Mouse (Mus musculus) spleen, postnatal 36 days (tissue): Measurements from ENCODE around the gene Abca1.

ENCODE experiments used
- DNase-seq, 2 experiments: peaks; one replicate each; pipeline ENCODE4 v3.0.0; 2022; ENCODE audit warnings: low spot score in 2 of 2, mixed read lengths in 1 of 2

Abca1 gene

GRCm38 (mm10) chr4:53085634-53086033, 74.1 kb downstream of the Abca1 start:
- DNase-seq, result no peak

GRCm38 (mm10) chr4:53083071-53083470, 76.6 kb downstream of the Abca1 start:
- DNase-seq, result no peak

- DNase-seq, result no peak
Measured at GRCm38 (mm10) chr4:53082451-53082850, 77.2 kb downstream of the Abca1 start.

- no peak for DNase-seq
Measured at GRCm38 (mm10) chr4:53081851-53082250, 77.8 kb downstream of the Abca1 start.

- no peak for DNase-seq
Measured at GRCm38 (mm10) chr4:53080290-53080689, 79.4 kb downstream of the Abca1 start.

GRCm38 (mm10) chr4:53078793-53079310, 80.8 kb downstream of the Abca1 start:
- DNase-seq, result no peak

GRCm38 (mm10) chr4:53076788-53077350, 82.8 kb downstream of the Abca1 start:
- no peak for DNase-seq

GRCm38 (mm10) chr4:53073025-53073424, 86.7 kb downstream of the Abca1 start:
- no peak for DNase-seq

GRCm38 (mm10) chr4:53062301-53063008, 97.2 kb downstream of the Abca1 start:
- DNase-seq, result no peak

GRCm38 (mm10) chr4:53046238-53047022, 113.3 kb downstream of the Abca1 start:
- DNase-seq, result no peak

GRCm38 (mm10) chr4:53045807-53046206, 113.9 kb downstream of the Abca1 start:
- DNase-seq, result no peak

GRCm38 (mm10) chr4:53043819-53044218, 115.9 kb downstream of the Abca1 start:
- DNase-seq, result no peak

GRCm38 (mm10) chr4:53030326-53030948, 129.3 kb downstream of the Abca1 start:
- no peak for DNase-seq

GRCm38 (mm10) chr4:53027811-53028210, 131.9 kb downstream of the Abca1 start:
- DNase-seq, result no peak

- DNase-seq, result no peak
Measured at GRCm38 (mm10) chr4:53024397-53024796, 135.3 kb downstream of the Abca1 start.

GRCm38 (mm10) chr4:53023189-53023925, 136.3 kb downstream of the Abca1 start:
- no peak for DNase-seq

- DNase-seq, result no peak
Measured at GRCm38 (mm10) chr4:53018392-53018791, 141.3 kb downstream of the Abca1 start.

- DNase-seq, result no peak
Measured at GRCm38 (mm10) chr4:53015024-53015423, 144.7 kb downstream of the Abca1 start.

- no peak for DNase-seq
Measured at GRCm38 (mm10) chr4:53014421-53014820, 145.3 kb downstream of the Abca1 start.

- peak; percentile 93 to 95 for DNase-seq
Measured at GRCm38 (mm10) chr4:53011732-53012361, 147.8 kb downstream of the Abca1 start, which contains the start of gene Nipsnap3b. Gene Nipsnap3b (plus strand): TSS chr4:53011880.

- no peak for DNase-seq
Measured at GRCm38 (mm10) chr4:53009871-53010270, 149.8 kb downstream of the Abca1 start.
